Mouse (Mus musculus) right cerebral cortex, postnatal 14 days (tissue): ENCODE measurements around the gene Tufm.

Experiments
- DNase-seq: peaks from one replicate; pipeline ENCODE4 v3.0.0; 2022

The Tufm gene

DNA sequence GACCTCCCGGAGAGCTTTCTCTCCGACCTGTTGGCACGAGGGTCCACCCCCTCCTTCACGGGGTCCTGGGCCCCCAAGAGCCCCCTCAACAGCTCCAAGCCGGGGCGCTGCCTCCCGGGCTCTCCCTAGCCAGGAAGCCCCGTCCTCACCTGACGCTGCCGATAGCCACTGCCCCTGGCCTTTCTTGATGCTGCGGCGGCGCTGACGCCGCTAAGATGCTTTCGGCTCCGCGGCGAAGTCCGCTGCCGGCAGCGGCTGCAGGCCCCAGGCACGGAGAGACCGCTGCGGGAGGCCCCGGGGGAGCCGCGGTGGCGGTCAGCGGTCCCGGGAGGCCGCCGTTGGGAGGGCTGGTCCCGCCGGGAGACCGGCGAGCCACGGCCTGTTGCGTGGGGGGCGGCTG is 15.6 kb downstream of the Tufm start:
- DNase-seq: no peak

DNA sequence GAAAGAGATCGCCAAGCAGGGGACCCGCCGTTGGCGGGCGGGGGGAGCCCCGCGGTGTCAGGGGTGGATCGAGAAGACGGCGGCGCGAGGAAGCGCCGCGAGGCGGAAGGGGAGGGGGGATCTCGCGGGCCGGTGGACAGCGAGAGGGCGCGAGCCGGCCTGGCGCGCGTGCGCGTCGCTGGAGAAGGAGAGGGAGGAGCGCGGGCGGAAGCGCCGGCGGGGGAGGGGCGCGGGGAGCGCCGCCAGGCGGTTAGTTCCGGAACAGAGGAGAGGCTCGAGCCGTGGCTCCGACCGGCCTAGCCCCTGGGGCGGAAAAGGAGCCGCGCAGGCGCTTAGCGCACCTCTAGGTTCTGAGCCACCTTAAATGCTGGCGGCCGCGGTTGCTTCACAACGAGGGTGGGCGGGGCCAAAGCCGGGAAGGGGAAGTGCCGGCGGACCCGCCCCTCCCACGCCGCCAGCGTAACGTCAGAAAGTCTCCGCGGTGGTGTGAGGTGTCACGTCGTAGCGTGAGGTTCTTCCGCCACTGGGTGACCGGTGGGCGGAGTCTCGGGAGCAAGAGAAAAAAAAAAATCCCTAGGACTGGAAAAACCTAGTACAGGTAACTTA is 16.2 kb downstream of the Tufm start, which contains the start of gene Atxn2l:
Gene Atxn2l, minus strand, starts transcription at position 165 of the 606 bp plus-strand sequence.
- peak; percentile 99 for DNase-seq

DNA sequence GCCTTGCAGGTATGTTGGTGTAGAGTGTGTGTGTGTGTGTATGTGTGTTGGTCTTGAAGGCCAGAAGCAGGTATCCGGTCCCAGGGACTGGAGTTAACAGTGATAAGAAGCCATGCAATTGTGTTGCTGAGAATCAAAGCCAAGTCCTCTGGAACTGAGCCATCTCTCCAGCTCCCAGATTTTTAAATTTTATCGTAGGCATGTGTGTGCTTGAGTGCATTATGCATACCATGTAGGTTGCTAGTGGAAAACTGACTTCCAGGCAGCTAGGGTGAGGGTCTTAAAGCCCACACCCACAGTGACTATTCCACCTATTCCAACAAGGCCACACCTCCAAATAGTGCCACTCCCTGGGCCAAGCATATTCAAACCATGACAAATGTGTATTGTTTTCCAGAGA is 17.8 kb downstream of the Tufm start:
- DNase-seq: no peak

DNA sequence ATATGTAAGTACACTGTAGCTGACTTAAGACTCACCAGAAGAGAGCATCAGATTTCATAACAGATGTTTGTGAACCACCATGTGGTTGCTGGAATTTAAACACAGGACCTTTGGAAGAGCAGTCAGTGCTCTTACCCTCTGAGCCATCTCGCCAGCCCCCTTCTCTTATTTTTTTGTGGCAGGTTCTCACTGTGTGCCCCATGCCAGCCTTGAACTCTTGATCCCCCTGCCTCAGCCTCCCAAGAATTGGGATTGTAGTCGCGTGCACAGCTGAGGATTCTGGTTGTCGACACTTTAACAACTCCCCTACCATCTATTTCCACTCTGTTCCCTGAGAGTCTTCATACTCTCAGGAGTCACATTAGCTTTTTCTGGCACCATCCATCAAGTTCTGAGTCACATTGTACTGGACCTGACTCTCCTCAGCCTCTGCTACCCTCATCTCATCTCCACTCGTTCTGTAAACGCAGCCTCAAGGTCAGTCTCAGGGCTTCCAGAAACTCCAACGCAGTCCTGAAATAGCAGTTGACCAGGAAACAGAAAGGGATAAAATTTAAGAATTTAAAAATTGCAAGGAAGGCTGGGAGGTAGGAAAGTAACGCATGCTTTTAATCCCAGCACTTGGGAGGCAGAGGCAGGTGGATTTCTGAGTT is 20.1 kb downstream of the Tufm start:
- no peak for DNase-seq

DNA sequence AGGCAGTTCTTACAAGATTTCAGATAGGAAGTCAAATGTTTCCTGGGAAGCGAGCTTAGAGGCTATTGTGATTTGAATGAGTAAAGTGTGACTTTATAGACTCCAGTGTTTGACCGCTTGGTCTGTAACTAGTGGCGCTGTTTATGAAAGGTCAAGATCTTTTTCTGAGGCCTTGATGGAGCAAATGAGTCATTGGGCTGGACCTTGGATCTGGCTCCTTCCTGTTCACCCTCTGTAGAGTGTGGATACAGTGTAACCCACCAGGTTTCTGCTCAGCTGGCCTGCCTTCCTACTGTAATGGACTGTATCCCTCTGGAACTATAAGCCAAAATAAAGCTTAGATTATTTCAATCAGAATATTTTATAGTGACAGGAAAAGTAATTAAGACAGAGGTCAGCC is 24.1 kb downstream of the Tufm start:
- no peak for DNase-seq

DNA sequence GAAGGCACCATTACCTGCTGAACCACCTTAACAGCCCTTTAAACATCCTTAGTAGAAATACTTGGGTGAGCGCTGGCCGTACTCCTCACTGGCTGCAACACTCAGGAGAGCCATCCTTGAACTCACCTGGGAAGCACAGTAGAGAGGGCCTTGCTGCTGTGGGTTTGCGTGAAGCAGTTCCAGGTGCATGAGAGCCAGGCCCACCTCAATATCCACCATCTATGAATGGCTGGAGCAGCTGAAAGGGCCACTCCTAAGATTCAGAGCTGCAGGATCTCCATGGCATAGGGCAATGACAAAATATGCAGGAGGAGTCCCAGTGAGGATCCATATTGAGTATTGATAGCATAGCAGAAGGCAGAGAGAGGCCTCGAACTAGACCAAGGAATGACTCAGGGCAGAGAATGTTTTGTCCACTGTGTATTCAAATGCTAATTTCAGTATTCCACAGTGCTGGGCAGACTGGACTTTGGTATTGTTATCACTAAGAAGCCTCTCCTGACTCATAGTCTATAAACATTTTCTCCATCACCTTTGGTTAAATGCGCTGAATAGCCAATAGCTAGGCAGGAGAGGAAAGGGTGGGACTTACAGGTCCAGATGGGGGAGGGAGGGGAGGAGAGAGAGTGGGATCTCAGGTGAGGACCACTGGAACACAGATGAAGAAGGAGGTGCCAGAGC is 31.2 kb downstream of the Tufm start:
- no peak for DNase-seq

DNA sequence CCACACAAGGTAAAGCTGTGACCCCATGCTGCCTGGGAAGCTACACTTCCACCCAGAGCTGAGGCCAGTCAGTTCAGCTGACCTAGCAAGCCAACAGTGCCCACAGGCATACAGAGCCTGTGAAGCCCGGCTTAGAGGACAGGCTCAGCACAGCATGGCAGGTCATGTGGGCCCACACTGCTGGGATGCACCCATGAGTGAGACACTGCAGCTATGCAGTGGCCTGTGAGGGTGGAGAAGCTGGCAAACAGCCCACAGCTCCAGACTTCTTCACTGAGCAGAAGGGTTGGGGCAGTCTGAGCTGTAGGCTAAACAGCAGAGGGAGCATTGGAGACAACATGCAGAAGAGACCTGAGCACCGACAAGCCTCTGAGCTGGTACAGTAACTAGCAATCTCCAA is 32.4 kb downstream of the Tufm start:
- DNase-seq: peak; percentile 47

DNA sequence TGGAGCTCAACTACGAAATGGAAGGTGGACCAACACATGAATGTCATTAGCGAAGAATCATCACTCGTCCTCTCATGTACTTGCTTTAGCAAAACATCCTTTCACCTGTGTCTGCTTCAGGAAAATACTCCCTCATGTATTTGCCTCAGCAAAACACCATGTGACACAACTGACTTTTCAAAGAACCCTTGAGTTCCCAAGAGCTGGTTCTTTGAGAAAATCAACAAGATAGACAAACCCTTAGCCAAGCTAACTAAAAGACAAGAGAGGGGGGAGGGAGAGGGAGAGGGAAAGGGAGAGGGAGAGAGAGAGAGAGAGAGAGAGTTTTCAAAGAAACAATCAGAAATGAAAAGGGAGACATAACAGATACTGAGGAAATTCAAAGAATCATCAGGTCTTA is 36.2 kb downstream of the Tufm start:
- no peak for DNase-seq

DNA sequence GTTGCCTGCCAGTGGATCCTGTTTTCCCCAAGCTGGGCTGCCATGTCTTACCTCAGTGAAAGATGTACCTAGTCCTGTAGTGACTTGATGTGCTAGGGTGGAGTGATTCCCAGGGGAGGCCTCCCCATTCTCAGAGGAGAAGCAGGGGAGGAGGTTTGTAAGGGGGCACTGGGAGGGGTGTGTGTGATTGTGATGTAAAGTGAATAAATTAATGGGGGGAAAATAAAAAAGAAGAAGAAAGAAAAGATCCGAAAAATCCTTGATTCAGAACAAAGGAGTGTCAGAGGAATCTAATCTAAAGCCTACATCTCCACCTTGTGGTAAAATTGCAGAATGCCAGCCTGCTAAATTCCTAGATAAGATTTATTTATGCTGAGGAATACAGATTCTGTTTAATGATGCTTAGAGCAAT is 41.0 kb downstream of the Tufm start:
- no peak for DNase-seq

DNA sequence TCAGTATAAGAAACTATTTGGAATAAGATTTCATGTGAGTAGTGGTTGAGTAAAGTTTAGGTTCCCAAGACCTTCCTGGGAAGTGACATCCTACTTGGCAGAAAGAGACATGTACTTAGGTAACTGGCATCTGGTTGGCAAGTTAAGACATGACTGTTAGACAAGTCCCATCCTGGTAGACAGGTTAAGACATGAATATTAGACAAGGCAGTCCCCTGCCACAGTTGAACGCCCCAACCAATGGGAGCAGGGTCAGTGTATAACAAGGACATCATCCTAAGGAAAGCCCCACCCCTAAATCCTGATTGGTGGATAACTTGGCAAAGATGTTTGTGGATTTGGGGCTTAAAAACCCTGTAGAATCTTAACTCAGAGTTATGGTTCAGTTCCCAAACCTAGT is 46.3 kb downstream of the Tufm start:
- no peak for DNase-seq

DNA sequence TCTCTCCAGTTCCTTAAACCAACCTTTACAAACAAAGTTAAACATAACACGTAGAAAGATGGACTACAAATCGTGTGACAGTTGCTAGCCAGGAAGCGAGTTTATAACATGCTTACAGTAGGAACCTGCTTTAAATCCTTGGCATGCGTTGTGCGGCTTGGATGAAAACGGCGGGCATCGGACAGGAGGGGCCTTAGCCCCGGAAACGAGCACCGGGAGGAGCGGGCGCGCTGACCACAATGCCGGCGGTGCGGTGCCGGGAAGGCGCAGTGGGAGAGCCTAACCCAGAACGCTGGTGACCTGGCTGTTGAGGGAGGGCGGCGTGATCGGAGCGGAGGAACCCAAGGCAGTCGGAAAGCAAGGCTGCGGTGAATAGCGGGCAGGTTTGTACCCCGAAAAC is 48.6 kb downstream of the Tufm start:
- DNase-seq: peak; percentile 26

DNA sequence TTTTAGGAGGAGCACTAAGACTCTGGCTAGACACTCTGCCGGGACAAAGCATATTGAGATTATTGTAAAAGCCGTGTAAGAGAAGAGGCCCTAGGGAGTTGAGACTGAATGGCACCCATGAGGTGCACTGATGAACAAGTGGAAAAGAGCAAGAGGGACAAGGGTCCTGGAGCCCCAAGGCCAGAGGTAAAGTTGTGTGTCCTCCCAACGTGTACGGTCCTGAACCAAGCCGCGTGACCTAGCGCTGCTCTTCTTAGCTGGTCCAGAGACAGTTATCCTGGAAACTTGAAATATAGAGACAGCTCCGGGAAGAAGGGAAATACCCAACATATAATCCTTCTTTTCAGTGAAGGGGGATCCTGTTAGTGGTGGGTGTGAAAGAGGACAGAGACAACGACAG is 49.3 kb downstream of the Tufm start:
- no peak for DNase-seq

DNA sequence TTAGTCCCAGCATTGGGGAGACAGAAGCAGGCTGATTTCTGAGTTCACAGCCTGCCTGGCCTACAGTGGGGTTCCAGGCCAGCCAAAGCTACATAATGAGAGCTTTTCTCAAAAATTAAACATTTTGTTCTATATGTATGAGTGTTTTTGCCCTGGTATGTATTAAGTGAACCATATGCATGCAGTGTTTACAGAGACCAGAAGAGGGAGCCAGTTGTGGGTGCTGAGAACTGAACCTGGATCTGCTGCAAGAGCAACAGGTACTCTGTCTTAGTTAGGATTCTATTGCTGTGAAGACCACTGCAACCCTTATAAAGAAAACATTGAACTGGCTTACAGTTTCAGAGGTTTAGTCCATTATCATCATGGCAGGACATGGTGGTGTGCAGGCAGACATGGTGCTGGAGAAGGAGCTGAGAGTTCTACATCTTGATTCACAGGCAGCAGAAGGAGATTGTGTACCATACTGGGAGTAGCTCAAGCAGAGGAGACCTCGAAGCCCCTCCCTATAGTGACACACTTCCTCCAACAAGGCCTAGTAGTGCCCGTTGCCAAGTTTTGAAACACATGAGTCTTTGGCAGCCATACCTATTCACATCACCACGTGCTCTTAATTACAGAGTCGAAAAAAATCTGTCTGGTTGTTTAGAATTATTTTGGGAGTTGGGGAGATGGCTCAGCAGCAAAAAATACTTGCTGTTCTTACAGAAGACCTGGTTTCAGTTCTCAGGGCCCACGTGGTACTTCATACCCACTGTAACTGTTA is 50.8 kb downstream of the Tufm start:
- DNase-seq: no peak
